Mouse (Mus musculus): ENCODE measurements around the gene Pkig. TPM values are rescaled to one million over a fixed set of nuclear protein-coding genes. Genes with fewer than 3 reads are reported as not detected.

Gene Pkig
- polyA plus RNA-seq (2012; rRNA removed): 69.3 and 70.9 TPM in 2 replicates

GRCm38 (mm10) chr2:163657975-163658886 lies at the start of gene Pkig:
TSS of gene Pkig (plus strand) at chr2:163658386.

GRCm38 (mm10) chr2:163644575-163645385 lies 13.4 kb upstream of the Pkig start, which contains the start of gene Serinc3:
TSS of gene Serinc3 (minus strand) at chr2:163645131.

GRCm38 (mm10) chr2:163749647-163750611 lies 91.7 kb downstream of the Pkig start, which contains the start of gene Ada:
TSS of gene Ada (minus strand) at chr2:163750239.

Other genes starting within 250 kb of the Pkig start
- 26.3 and 29.2 TPM in 2 replicates for gene Oser1, start 233.7 kb upstream of the Pkig start, polyA plus RNA-seq (2012; rRNA removed)
- gene Gdap1l1, start 219.9 kb upstream of the Pkig start, polyA plus RNA-seq (2012; rRNA removed): 117 and 118 TPM in 2 replicates
- 6.8 and 7.3 TPM in 2 replicates for gene Fitm2, start 185.8 kb upstream of the Pkig start, polyA plus RNA-seq (2012; rRNA removed)
- gene R3hdml, start 166.1 kb upstream of the Pkig start, polyA plus RNA-seq (2012; rRNA removed): 0.25 and 0.31 TPM in 2 replicates
- gene Hnf4a, start 151.6 kb upstream of the Pkig start, polyA plus RNA-seq (2012; rRNA removed): 0.09 TPM in 1 of 2 replicates, not detected in the other
- gene Ttpal, start 56.1 kb upstream of the Pkig start, polyA plus RNA-seq (2012; rRNA removed): 26.2 and 26.6 TPM in 2 replicates
- gene Serinc3, start 13.3 kb upstream of the Pkig start, polyA plus RNA-seq (2012; rRNA removed): 76.4 and 83.6 TPM in 2 replicates
- gene Ada, start 91.9 kb downstream of the Pkig start, polyA plus RNA-seq (2012; rRNA removed): 3.7 and 4.0 TPM in 2 replicates
- 0.18 TPM in 2 replicates for gene Ccn5, start 162.5 kb downstream of the Pkig start, polyA plus RNA-seq (2012; rRNA removed)
- gene Kcnk15, start 195.3 kb downstream of the Pkig start, polyA plus RNA-seq (2012; rRNA removed): 0.05 and 0.10 TPM in 2 replicates

Measured in central nervous system, embryonic 14 days (tissue).